Mouse (Mus musculus) bone marrow macrophage, adult 2 months (primary cell): ENCODE measurements around the gene Bsdc1. TPM values are rescaled to one million over a fixed set of nuclear protein-coding genes. Genes with fewer than 3 reads are reported as not detected.

Source experiments
- H3K27ac ChIP-seq: 2 replicates; pipeline ENCODE4 v1.5.1; 2012; ENCODE audit warnings: low read depth, low read length; ENCODE audit not compliant: insufficient read depth
- H3K4me1 ChIP-seq: 2 replicates; pipeline ENCODE4 v1.6.1; 2012; ENCODE audit warnings: low read length; ENCODE audit not compliant: control insufficient read depth, insufficient read depth
- H3K4me3 ChIP-seq: 2 replicates; pipeline ENCODE4 v1.5.1; 2012; ENCODE audit warnings: mild to moderate bottlenecking, low read length, moderate library complexity; ENCODE audit not compliant: insufficient read depth
- CTCF ChIP-seq: IDR thresholded peaks from 2 replicates; pipeline ENCODE4 v1.5.1; 2012; ENCODE audit warnings: low read depth, mild to moderate bottlenecking, low read length, moderate library complexity
- POLR2A ChIP-seq: IDR thresholded peaks from 2 replicates; pipeline ENCODE4 v1.6.1; 2012; ENCODE audit warnings: mild to moderate bottlenecking, low read depth, low read length, borderline replicate concordance
- polyA plus RNA-seq: library from polyadenylated mRNA; stranded (reverse); fragments of >200 nt; gene quantifications from 2 replicates; pipeline ENCODE4 v1.2.4, GENCODE M21; 2012; ENCODE audit not compliant: missing spikeins, insufficient read depth, insufficient read length

Gene Bsdc1
- polyA plus RNA-seq, 1 experiment: 37.3 TPM

DNA sequence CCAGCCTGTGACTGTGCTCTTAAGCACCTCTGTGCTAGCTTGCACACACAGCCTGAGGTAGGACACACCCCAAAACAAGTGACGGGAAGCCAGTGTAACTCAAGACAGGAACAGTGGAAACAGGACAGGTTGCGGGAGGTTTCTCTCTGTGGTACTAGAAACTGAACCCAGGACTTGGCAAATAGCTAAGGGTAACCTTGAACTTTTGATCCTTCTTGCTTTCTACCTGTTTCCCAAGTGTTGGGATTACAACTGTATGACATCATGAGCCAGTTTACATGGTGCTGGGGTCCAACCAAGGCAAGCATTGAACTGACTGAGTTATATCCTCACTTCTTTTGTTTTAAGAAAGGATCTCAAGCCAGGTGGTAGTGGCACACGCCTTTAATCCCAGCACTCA, 18.5 kb downstream of the Bsdc1 start:
- Histone ChIP-seq H3K4me3 (no peak overlapping the region), H3K4me1 (no peaks in the 10 kb centered on the region), H3K27ac (no peak overlapping the region)
- TF ChIP-seq CTCF (no peak), POLR2A (no peak)

DNA sequence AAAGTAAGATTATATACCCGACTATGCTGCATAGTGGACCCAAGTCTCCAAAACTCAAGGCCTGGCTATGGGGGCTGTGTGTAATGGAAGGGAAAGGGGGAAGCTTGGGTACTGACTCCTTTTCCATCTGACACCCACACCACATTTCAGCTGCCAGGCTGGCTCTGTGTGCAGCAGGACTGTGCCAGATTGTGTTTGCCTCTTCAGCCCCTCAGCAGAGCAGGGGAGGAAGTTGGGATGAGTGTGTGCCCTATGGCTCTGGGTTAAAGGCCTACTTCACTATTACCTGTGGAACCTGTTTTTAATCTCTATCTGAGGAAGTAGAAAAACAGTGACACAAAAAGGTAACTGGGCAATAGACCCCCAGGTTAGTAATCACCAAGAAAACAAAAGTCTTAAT, 19.7 kb downstream of the Bsdc1 start:
- Histone ChIP-seq H3K4me1 (no peaks in the 10 kb centered on the region), H3K4me3 (no peak overlapping the region), H3K27ac (no peak overlapping the region)
- TF ChIP-seq CTCF (no peak), POLR2A (no peak)

DNA sequence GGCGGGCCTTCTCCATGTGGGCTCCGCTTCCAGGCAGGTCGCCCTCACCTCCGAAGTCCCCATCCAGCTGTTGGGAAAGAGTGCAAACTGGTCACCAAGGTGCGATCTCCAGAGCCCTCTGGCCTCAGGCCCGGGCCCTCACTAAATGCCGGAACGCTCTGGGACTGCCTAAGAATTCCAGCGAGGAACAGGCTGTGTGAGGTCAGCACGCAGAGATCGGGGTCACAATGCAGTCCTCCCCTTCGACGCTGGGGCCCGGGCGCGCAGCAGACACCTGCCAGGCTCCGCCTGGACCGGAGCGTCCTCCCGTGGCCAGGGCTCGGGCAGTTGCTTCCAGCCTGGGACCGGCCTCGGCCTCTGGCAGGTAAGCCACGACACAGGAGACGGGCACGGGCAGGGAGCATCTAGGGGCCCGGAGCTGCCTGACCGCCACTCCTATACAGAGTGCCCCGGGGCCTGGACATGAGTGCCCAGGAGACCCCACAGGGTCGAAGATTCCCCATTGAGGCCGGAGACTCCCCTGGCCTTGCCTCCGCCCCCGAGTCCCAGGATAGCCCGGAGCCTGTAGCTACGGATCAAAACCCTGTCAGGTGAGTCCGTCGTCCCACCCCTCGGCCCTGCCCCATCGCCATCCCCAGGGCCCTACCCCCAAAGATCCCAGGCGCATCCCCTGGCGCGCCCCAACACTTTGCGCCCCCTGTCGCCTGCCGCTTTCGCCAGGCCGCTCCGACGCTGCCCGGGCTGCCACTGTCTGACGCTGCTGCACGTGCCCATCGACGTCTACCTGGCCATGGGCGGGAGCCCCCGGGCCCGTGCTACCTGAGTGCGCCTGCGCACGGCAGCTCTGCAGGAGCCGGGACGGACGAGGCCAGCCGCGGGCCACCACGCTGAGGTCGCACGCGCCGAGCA, 29.8 kb downstream of the Bsdc1 start, which contains the start of the genes Tssk3 and Fam229a:
TSS of gene Tssk3 (minus strand) at position 51 of the 909 bp plus-strand sequence.
TSS of gene Fam229a (plus strand) at position 219 of the 909 bp plus-strand sequence.
- TF ChIP-seq CTCF (no peak), POLR2A (no peak)
- Histone ChIP-seq H3K4me3 (no peak within 1 kb of the TSS), H3K27ac (no peak within 1 kb of the TSS), H3K4me1 (peaks cover 9% of the 10 kb centered on the region)

DNA sequence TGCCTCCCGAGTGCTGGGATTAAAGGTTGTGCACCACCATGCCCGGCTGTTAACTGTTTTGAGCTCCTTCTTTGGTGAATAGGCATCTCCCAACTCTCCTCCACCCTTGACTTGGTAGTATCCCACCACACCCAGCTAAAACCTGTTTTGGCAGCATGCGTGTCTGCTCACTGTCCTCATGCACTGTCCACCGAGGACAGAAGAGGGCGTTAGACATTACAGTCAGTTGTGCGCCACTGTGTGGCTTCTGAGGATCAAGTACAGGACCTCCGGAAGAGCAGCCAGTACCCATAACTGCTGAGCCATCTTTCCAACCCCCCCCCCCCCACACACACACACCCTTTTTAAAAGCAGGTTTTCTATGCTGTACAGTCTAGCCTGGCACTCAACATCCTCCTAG, 33.3 kb downstream of the Bsdc1 start:
- Histone ChIP-seq H3K4me3 (no peak overlapping the region), H3K4me1 (peaks cover 36% of the 10 kb centered on the region), H3K27ac (no peak overlapping the region)
- TF ChIP-seq CTCF (no peak), POLR2A (no peak)

DNA sequence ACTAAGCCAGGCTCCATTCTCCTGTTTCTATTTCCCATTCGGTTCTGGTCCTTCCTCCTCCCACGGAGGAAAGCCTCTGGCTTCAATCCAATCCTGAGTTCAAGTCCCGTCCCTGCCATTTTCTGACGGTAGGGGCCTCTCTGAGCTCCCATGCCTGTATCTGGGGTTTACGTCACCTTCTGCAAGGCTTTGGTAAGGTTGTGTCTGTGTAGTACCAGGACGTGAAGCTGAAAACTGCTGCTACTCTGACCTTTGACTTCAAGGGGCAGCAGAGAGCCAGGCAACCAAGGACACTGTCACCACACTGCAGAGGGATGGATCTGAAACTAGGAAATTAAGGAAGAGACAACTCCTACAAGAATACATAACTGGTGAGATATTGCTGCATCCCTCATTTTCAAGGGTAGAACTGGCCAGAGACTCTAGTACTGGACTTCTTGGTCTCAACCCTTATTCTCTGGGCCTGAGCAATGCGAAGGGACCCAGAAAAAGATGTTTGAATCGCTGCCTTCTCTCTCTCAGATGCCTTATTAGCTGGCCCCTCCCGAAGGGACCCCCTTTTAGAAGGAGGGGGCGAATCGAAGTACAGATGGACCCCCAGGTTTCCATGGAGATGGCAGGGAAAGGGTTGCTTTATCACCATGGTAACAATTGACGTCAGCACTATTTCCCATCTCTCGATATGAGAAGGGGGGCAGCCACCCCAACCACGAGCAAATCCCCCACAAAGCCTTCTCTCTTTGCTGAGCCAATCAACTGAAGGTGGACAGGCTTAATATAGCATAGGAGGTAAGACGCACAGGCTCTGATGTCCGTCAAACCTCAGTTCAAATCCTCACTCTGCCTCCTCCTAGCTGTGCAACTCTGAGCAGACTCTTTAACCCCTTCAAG, 34.5 kb downstream of the Bsdc1 start:
- TF ChIP-seq CTCF (no peak), POLR2A (no peak)
- Histone ChIP-seq H3K27ac (peak overlapping the region; percentile 76), H3K4me1 (peaks cover 45% of the 10 kb centered on the region), H3K4me3 (peak overlapping the region; percentile 31; the same call in 1 of the 2 replicates)

DNA sequence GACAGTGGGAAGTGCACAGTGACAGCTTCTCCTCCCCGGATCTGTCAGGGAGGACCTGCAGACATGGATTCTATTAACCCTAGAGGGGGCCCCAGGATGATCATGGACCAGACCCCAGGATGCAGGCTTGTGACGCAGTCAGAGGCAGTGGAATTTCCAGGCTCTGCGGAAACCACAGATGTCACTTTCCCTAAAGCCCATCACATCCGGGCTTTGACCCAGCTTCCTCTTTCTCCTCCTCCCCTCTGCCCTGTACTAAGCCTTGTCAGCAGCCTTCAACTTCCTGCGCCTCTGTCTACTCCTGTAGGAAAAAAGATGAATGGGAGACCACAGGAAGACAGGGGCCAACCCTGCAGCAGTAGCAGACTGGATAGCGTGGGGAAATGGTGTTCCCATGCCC, 35.2 kb downstream of the Bsdc1 start:
- H3K27ac ChIP-seq: peak overlapping the region; percentile 90
- peak overlapping the region; percentile 31 for H3K4me3 ChIP-seq
- peaks cover 50% of the 10 kb centered on the region for H3K4me1 ChIP-seq
- no peak for TF ChIP-seq CTCF
- no peak for TF ChIP-seq POLR2A

DNA sequence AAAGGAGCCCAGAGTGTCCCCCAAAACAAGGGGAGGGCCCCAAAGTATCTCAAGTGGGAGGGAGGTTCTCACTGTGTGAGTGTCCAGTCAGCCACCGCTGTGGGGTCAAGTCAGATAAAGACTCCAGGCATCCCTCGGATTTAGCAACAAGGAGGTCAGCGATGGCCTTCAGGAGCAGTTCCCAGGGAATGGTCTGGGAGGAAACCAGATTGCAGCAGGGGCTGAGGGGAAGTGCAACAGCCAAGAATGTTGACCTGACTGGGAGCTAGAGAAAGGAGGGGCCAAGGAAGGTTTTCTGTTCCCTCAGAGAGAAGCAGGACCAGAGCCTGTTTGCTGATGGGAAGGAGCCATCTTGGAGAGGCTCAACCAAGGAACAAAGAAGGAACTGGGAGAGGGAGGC, 37.6 kb downstream of the Bsdc1 start:
- Histone ChIP-seq H3K27ac (peak overlapping the region; percentile 15; the same call in 1 of the 2 replicates), H3K4me3 (no peak overlapping the region), H3K4me1 (peaks cover 70% of the 10 kb centered on the region)
- TF ChIP-seq POLR2A (no peak), CTCF (no peak)

DNA sequence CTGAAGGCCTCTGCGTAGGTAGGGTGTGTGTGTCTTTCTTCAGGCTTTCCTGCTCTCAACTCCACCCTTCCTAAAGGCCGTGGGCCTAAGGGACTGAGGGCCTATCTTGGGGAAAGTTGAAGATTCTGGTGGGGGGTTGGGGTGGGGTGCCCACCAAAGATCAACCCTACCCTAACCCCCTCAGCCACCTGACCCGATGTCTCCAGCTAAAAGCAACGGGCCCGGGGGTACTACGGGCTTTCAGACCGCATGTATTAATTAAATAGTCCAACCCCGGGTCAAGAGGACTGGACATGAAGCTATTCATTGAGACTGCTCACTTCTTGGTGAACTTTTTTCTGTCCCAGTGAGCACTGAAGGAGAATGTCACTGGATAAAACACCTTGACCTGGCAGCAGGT, 38.6 kb downstream of the Bsdc1 start:
- Histone ChIP-seq H3K4me1 (peaks cover 79% of the 10 kb centered on the region), H3K27ac (peak overlapping the region; percentile 65; the same call in 1 of the 2 replicates), H3K4me3 (no peak overlapping the region)
- TF ChIP-seq CTCF: no peak

DNA sequence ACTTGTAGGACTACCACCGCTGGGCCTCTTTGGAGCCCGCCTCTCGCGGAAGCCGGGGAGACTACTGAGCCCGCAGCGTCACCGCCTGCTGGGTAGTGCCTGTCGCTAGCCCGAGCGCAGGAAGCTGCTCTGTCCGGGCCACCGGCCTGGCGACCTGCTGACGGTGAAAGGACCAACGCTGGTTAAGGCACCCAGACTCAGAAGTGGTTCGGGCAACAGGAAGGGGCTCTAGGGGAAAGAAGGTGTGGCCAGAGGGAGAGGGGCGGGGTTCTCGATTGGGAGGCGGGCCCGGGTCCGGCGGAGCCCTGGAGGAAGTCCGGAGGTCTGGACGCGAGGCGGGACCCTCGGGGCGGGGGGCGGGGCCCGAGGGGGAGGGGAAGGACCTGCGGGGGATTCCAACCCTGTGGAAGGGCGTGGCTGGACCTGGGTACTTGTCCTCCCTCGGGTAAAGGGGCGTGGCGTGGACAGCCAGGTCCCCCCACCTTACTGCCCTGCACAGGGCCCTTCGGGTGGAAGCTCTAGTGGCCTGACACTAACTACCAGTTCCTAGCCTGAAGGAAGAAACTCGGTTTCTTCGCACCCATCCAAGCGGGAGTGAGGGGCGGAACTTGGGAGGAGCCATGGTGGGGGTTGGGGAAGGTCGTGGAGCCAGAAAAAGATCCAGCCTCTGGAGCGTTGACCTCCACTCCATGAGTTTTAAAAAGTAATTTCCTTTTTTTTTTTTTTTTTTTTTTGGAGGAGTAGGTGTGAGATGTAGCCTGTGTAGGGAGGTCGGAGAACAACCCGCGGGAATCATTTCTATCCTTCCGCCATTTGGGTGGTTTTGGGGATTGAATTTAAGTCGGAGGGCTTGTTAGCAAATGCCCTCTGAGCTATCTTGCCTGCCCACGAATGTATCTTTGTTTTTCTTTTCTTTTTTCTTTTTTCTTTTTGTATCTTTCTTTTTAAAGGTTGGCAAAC, 39.5 kb downstream of the Bsdc1 start:
- peaks cover 76% of the 10 kb centered on the region for H3K4me1 ChIP-seq
- H3K4me3 ChIP-seq: peak overlapping the region; percentile 61
- TF ChIP-seq CTCF (no peak), POLR2A (no peak)
- peak overlapping the region; percentile 65 for H3K27ac ChIP-seq
